Mouse (Mus musculus): ENCODE data around the gene Ccdc38. TPM values are rescaled to one million over a fixed set of nuclear protein-coding genes. Genes with fewer than 3 reads are reported as not detected.
"Not testable (repeated sequence)": the region's sequence is repeated elsewhere in the genome, so short reads cannot be mapped to it uniquely, and the experiment has no call there.

The Ccdc38 gene
- polyA plus RNA-seq, 1 experiment, result not detected

DNA sequence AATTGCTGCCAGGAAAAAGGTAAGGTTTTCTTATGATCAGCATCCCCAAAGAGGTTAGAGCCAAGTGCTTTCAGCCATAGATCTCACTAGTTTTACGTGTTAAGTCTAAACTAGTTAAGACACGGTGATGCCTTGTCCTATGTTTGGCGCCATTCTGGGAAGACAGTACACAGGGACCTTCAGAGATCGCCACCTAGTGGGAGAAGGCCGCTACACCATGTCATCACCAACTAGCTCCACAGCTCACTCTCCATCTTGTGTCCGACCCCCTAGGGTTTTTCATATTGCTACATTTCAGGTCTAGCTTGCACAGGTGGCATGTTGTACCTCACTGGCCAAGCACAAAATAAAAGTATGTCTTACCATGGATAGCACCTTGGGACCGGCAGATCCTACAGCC lies 8.6 kb downstream of the Ccdc38 start:
- DNase-seq (ENCODE audit: low spot score), result no peak

DNA sequence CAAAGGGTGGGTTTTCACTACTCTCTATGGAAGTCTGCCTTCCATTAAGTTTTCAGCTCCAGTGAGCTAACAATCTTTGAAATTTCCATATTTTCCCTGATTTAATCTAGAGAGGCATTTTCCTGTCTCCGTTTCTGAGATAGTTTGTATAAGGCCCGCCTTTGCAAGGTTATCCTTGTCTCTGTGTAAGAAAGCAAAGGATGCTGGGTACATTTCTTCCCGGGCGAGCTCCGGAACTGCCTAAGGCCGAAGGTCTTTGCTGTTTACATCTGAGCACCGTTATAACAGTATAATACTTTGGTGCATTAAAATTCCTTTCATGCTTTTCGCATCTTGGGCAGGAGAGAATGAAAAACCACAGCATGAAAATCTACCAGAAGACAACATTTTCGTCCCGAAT lies 9.4 kb downstream of the Ccdc38 start:
- no peak for DNase-seq (ENCODE audit: low spot score)

DNA sequence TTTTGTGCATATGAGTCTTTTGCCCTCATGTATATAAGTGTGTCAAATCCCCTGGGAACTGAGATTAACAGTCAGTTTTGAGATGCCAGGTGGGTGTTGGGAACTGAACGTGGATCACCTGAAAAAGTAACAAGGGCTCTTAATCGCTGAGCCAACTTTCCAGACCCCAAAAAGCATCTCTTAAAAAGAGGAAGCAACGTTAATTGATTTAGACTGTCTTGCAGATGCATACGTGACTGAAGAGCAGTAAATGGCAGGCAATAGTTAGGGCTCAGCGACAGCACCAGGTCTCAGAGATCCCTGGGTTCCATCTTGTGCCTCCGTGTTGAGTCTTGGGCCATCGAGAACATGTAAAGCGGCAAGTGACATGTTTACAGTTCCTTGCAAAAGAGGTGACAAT lies 12.2 kb downstream of the Ccdc38 start:
- DNase-seq (ENCODE audit: low spot score), result no peak

DNA sequence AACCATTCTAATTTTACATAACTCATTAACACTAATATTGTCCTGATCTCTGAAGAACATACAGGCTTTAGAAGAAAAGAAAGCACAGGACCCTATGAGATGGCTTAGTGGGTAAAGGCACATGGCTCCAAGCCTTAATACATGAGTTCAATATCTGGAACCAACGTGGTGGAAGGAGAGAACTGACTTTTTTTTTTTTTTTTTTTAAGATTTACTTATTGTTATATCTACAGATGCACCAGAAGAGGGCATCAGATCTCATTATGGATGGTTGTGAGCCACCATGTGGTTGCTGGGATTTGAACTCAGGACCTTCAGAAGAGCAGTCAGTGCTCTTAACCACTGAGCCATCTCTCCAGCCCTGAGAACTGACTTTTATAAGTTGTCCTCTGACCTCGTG lies 17.5 kb downstream of the Ccdc38 start:
- DNase-seq (ENCODE audit: low spot score), result not testable (repeated sequence)

- DNase-seq (ENCODE audit: low spot score), result no peak
These were observed 19.4 kb downstream of the Ccdc38 start for GRCm38 (mm10) chr10:93559786-93560185.

DNA sequence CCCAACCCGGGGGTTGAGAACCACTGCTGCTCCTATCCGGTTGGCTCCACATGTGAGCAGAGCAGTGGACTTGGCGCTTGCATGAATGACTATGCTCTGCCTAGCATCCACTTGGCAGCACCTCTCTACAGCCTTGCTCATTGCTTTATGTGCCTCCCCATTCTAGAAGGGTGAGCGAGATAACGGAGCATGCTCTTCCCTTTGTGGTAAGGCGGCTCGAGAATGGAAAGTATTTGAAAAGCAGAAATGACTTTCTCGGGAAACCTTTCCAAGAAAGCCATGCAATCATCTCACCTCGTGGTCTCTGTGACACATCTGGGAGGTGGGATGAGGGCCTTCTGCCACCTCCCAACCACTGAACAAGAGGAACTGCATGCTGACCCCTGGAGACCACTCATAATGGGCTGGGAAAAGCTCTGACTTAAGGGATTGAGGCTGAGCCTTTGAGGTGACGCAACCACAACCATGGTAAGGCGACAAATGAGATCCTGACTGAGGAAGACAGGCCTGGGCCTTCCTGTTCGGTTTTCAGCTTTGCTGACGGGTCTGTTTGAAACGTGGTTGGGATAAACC lies 24.2 kb downstream of the Ccdc38 start:
- DNase-seq (ENCODE audit: low spot score), result no peak

DNA sequence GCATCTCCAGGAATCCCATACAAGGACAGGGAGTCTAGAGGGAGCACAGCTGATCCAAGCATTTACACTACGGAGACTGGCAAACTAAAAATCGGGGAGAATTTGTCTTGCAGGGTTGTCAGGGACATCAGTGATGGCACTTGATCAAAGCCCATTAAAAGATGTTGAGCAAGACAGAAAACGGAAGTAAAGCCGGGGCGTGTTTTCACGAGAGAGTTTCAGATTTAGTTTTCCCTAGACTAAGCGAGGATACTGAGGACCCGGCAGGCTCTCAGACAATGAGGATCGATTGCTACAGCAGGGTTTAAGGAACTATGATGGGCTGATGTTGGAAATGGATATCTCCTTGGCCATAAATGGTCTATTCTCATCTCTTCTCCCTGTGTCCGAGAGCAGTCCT lies 26.6 kb downstream of the Ccdc38 start:
- DNase-seq (ENCODE audit: low spot score), result no peak

- no peak for DNase-seq (ENCODE audit: low spot score)
These were observed 27.6 kb downstream of the Ccdc38 start for GRCm38 (mm10) chr10:93567841-93568566.

GRCm38 (mm10) chr10:93568671-93569070 lies 28.2 kb downstream of the Ccdc38 start:
- DNase-seq (ENCODE audit: low spot score), result no peak

DNA sequence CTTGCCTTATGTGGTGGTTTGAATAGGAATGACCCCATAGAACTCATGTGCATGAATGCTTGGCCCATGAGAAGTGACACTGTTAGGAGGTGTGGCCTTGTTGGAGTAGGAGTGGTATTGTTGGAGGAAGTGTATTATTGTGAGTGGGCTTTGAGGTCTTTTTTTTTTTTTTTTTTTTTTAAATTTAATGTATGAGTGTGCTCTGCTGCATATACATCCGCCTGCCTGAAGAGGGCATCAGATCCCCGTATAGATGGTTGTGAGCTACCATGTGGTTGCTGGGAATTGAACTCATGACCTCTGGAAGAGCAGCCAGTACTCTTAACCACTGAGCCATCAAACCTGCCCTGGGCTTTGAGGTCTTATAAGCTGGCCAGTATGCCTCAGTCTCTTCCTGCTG lies 31.8 kb downstream of the Ccdc38 start:
- DNase-seq (ENCODE audit: low spot score), result no peak

GRCm38 (mm10) chr10:93574966-93575365 lies 34.5 kb downstream of the Ccdc38 start:
- no peak for DNase-seq (ENCODE audit: low spot score)

DNA sequence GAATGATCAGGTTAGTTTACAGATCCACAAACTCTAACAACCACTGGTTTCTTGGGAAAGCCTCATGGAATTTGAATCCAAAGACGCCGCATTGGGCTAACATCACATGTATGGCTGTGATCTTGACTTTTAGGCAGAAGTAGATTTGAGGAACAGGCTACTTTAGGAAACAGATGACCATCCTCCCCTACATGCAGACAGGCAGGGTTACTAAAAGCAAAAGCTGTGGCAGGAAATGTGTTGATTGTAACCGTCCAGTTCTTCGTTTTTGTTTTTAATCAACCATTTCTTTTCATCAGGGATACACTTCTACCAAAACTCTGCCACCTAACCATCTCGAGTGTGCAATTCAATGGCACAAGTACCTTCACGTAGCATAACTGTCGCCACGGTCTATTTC lies 35.5 kb downstream of the Ccdc38 start:
- no peak for DNase-seq (ENCODE audit: low spot score)

GRCm38 (mm10) chr10:93577271-93577886 lies 36.9 kb downstream of the Ccdc38 start:
- DNase-seq (ENCODE audit: low spot score), result peak; percentile 38

DNA sequence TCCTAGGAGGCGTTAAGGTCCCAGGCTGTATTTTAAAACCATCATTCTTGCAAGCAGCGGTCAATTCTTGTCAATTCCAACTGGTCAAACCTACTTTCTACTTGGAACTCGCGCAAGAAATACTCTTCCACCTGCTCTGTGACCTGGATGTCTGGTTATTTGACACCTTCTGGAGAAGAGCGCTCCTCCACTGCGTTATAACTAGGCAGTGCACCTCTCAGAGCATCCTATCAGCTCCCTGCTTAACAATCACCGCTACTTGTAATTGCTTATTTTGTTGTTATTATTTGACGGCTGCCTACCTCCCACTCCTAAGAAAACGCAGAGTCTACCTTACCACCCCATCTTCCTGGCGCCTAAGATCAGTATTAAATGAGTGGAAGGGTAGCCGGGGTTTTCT lies 48.4 kb downstream of the Ccdc38 start:
- no peak for DNase-seq (ENCODE audit: low spot score)

- DNase-seq (ENCODE audit: low spot score), result peak; percentile 83
These were observed 48.9 kb downstream of the Ccdc38 start, which contains the start of gene Snrpf for GRCm38 (mm10) chr10:93589281-93589848. Snrpf (minus strand) TSS chr10:93589706.

- DNase-seq (ENCODE audit: low spot score), result no peak
These were observed 52.0 kb downstream of the Ccdc38 start for GRCm38 (mm10) chr10:93592456-93592855.

GRCm38 (mm10) chr10:93594022-93594482 lies 53.6 kb downstream of the Ccdc38 start:
- DNase-seq (ENCODE audit: low spot score), result peak; percentile 46

DNA sequence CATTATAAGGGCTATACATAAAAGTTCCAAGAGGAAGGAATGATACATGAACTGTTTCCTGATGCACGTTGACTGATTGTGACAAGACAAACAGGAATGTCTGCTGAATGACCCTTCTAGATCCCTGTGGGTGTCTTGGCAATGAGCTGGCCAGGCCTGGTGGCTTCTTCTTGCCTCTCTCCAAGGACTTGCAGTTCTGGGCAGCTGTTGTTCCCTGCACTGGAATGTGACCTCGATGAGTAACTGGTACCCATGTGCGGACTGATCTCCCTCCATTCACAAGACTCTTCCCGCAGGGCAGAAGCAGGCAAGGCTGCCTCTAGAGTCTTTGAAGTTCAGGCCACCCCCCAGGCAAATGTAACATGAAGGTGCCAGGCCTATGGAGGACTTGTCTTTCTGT lies 55.4 kb downstream of the Ccdc38 start:
- DNase-seq (ENCODE audit: low spot score), result no peak

GRCm38 (mm10) chr10:93596641-93597040 lies 56.2 kb downstream of the Ccdc38 start:
- no peak for DNase-seq (ENCODE audit: low spot score)

DNA sequence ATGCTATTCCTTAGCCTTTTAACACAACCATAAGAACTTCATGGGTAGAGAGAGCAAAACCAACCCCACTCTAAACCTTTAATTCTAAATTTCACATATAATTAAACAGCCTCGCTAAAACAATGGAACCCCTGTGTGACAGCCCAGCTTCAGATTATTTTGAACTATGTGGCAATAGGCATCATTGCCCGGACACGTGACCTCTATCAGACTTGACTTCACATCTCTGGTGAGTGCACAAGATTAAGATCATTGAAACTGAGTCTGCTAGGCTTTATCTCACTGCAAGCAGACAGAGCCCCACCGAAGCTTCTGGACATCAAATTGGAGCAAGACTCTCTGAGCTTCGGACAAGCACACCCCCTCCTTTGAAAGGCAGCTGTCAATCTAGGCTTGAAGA lies 61.9 kb downstream of the Ccdc38 start:
- DNase-seq (ENCODE audit: low spot score), result no peak

DNA sequence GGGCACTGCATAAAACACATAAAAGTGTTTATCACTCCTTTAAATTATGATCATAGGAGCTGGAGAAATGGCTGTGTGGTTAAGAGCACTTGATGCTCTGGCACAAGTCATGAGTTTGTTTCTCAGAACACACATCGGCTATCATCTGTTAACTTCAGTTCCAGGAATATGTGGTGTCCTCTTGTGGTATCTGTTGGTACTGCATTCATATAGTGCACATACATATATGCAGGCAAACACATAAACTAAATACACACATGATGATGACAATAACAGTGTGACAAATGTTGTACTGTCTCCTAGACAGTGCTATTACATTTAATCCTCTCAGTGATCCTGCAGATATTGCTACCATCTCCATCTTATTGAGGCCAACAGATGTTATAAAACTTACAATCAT lies 62.8 kb downstream of the Ccdc38 start:
- no peak for DNase-seq (ENCODE audit: low spot score)

DNA sequence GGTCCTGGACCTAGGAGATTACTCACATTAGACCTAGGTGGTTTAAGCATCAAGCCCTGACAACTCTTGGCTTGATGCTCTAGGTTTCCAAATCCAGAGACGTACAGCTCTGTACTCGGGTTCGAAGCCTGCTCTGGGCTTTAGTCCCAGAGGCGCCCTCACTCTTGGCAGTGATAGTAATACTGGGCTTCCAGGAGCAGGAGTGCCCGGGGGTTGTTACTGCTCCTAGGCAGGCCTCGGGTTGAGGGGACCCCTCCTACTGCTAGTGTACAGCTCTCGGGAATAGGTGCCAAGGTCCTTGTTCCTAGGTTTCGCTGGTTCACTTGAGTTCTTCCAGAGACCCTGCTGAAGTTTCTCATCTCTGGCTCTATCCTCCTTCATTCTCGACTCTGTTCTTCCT lies 65.9 kb downstream of the Ccdc38 start:
- no peak for DNase-seq (ENCODE audit: low spot score)

DNA sequence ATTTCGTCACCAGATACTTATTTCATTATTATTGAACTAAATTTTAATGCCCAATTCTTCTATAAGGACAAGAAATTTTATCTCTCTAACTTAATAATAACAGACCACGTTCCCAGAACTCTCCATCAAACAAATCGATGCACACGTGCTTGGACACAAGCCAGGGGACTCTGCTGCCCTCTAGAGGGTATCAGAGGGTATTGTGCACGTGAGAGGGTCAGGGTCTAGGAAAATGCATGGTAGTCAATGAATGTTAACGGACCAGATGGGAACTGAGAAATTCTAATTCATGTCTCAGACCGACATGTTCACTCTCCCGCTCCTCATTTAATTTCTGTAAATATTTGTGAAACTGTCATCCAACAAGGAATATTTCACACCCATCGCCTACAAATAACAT lies 67.6 kb downstream of the Ccdc38 start:
- no peak for DNase-seq (ENCODE audit: low spot score)
